Mouse (Mus musculus) MEL (cell line): ENCODE results near the gene Slc4a10. TPM values are rescaled to one million over a fixed set of nuclear protein-coding genes. Genes with fewer than 3 reads are reported as not detected.
"Not testable (repeated sequence)": the region's sequence is repeated elsewhere in the genome, so short reads cannot be mapped to it uniquely, and the experiment has no call there.

Source experiments
- DNase-seq: peaks from one replicate; pipeline ENCODE4 v3.0.0; 2011; ENCODE audit warnings: low read depth, low spot score
- H3K27ac ChIP-seq: 2 replicates; pipeline ENCODE4 v1.5.1; 2012; ENCODE audit warnings: low read depth, mild to moderate bottlenecking, control low read depth, low read length, moderate library complexity; ENCODE audit not compliant: control insufficient read depth
- H3K27me3 ChIP-seq, 2 experiments: fragments of 150-350 bp in 1 of 2; sonication (generic) in 1 of 2; 2 replicates each; pipeline ENCODE4 v1.6.1; 2012; ENCODE audit warnings: low read length in 2 of 2, mild to moderate bottlenecking in 2 of 2, improper control_type of control experiment in 1 of 2, moderate library complexity in 1 of 2; ENCODE audit not compliant: insufficient read depth in 2 of 2, control insufficient read depth in 1 of 2
- H3K36me3 ChIP-seq, 2 experiments: 2 replicates each; pipeline ENCODE4 v1.6.1; 2012 to 2014; ENCODE audit warnings: low read length in 2 of 2, improper control_type of control experiment in 1 of 2, inconsistent platforms in 1 of 2, mild to moderate bottlenecking in 1 of 2; ENCODE audit not compliant: insufficient read depth in 2 of 2, control insufficient read depth in 1 of 2
- H3K4me1 ChIP-seq, 2 experiments: fragments of 150-350 bp in 1 of 2; sonication (generic) in 1 of 2; 2 replicates each; pipeline ENCODE4 v1.6.1; 2012; ENCODE audit warnings: low read length in 2 of 2, improper control_type of control experiment in 1 of 2, mild to moderate bottlenecking in 1 of 2; ENCODE audit not compliant: insufficient read depth in 2 of 2, control insufficient read depth in 1 of 2
- H3K4me3 ChIP-seq, 2 experiments: fragments of 150-350 bp in 1 of 2; sonication (generic) in 1 of 2; 2 replicates each; pipeline ENCODE4 v1.5.1; 2012; ENCODE audit warnings: low read depth in 2 of 2, low read length in 2 of 2, mild to moderate bottlenecking in 2 of 2, moderate library complexity in 2 of 2, control low read depth in 1 of 2, improper control_type of control experiment in 1 of 2; ENCODE audit not compliant: control insufficient read depth in 1 of 2, insufficient read depth in 1 of 2
- H3K79me2 ChIP-seq: 2 replicates; pipeline ENCODE4 v1.6.1; 2012; ENCODE audit warnings: mild to moderate bottlenecking, low read length, moderate library complexity; ENCODE audit not compliant: control insufficient read depth, poor library complexity, insufficient read depth
- H3K9ac ChIP-seq: 2 replicates; pipeline ENCODE4 v1.6.1; 2012; ENCODE audit warnings: low read depth, mild to moderate bottlenecking, control low read depth, low read length, moderate library complexity; ENCODE audit not compliant: control insufficient read depth, poor library complexity, severe bottlenecking
- H3K9me3 ChIP-seq: fragments of 150-350 bp; sonication (generic); replicated peaks from 2 replicates; pipeline ENCODE4 v1.6.1; 2012; ENCODE audit warnings: mild to moderate bottlenecking, low read length, improper control_type of control experiment, moderate library complexity; ENCODE audit not compliant: insufficient read depth
- CHD2 ChIP-seq: IDR thresholded peaks from 2 replicates; pipeline ENCODE4 v1.6.1; 2011; ENCODE audit warnings: low read length, improper control_type of control experiment
- CTCF ChIP-seq, 3 experiments: IDR thresholded peaks in 2 of 3; conservative IDR thresholded peaks in 1 of 3; 2 replicates each; pipeline ENCODE4 v1.5.1; 2011 to 2012; ENCODE audit warnings: low read length in 3 of 3, low read depth in 2 of 3, mild to moderate bottlenecking in 2 of 3, improper control_type of control experiment in 1 of 3, inconsistent platforms in 1 of 3, mixed read lengths in 1 of 3, moderate library complexity in 1 of 3; ENCODE audit not compliant: control insufficient read depth in 1 of 3, insufficient read depth in 1 of 3, poor library complexity in 1 of 3, severe bottlenecking in 1 of 3
- ELF1 ChIP-seq: IDR thresholded peaks from 2 replicates; pipeline ENCODE4 v1.6.1; 2014; ENCODE audit warnings: low read depth, mild to moderate bottlenecking, inconsistent platforms, low read length, improper control_type of control experiment, moderate library complexity
- EP300 ChIP-seq, 2 experiments: IDR thresholded peaks; 2 replicates each; pipeline ENCODE4 v1.6.1; 2011; ENCODE audit warnings: improper control_type of control experiment in 2 of 2, low read length in 2 of 2, low read depth in 1 of 2, mild to moderate bottlenecking in 1 of 2
- ETS1 ChIP-seq: IDR thresholded peaks from 2 replicates; pipeline ENCODE4 v1.6.1; 2012; ENCODE audit warnings: low read depth, mild to moderate bottlenecking, inconsistent platforms, low read length, improper control_type of control experiment, moderate library complexity
- GABPA ChIP-seq: IDR thresholded peaks from 2 replicates; pipeline ENCODE4 v1.6.1; 2012; ENCODE audit warnings: low read depth, mild to moderate bottlenecking, inconsistent platforms, low read length, improper control_type of control experiment, moderate library complexity
- GATA1 ChIP-seq: IDR thresholded peaks from 2 replicates; pipeline ENCODE4 v1.6.1; 2011; ENCODE audit warnings: low read depth, low read length, improper control_type of control experiment
- HCFC1 ChIP-seq: IDR thresholded peaks from 2 replicates; pipeline ENCODE4 v1.6.1; 2012; ENCODE audit warnings: low read depth, mild to moderate bottlenecking, inconsistent platforms, low read length, improper control_type of control experiment, moderate library complexity
- KAT2A ChIP-seq: conservative IDR thresholded peaks from 2 replicates; pipeline ENCODE4 v1.6.1; 2012; ENCODE audit warnings: low read depth, low read length, improper control_type of control experiment, inconsistent platforms
- MAFK ChIP-seq: IDR thresholded peaks from 2 replicates; pipeline ENCODE4 v1.6.1; 2011; ENCODE audit warnings: low read depth, mild to moderate bottlenecking, low read length, improper control_type of control experiment, borderline replicate concordance
- NRF1 ChIP-seq: IDR thresholded peaks from 2 replicates; pipeline ENCODE4 v1.6.1; 2014; ENCODE audit warnings: low read depth, mild to moderate bottlenecking, inconsistent platforms, low read length, improper control_type of control experiment, moderate library complexity; ENCODE audit not compliant: poor library complexity, insufficient read depth, severe bottlenecking
- RAD21 ChIP-seq: IDR thresholded peaks from 2 replicates; pipeline ENCODE4 v1.6.1; 2011; ENCODE audit warnings: mild to moderate bottlenecking, low read depth, low read length, improper control_type of control experiment
- SIN3A ChIP-seq: IDR thresholded peaks from 2 replicates; pipeline ENCODE4 v1.6.1; 2012; ENCODE audit warnings: low read length, improper control_type of control experiment, inconsistent platforms
- SMC3 ChIP-seq: IDR thresholded peaks from 2 replicates; pipeline ENCODE4 v1.6.1; 2011; ENCODE audit warnings: low read depth, low read length, improper control_type of control experiment
- TAL1 ChIP-seq: IDR thresholded peaks from 2 replicates; pipeline ENCODE4 v1.6.1; 2012; ENCODE audit warnings: mild to moderate bottlenecking, inconsistent platforms, low read length, moderate library complexity, mixed read lengths
- TBP ChIP-seq: IDR thresholded peaks from 2 replicates; pipeline ENCODE4 v1.8.0; 2011; ENCODE audit warnings: low read depth, low read length, improper control_type of control experiment
- TCF12 ChIP-seq: IDR thresholded peaks from 2 replicates; pipeline ENCODE4 v1.6.1; 2014; ENCODE audit warnings: low read depth, mild to moderate bottlenecking, inconsistent platforms, low read length, improper control_type of control experiment, moderate library complexity
- USF2 ChIP-seq, 2 experiments: IDR thresholded peaks; 2 replicates each; pipeline ENCODE4 v1.6.1; 2011 to 2012; ENCODE audit warnings: improper control_type of control experiment in 2 of 2, low read length in 2 of 2, borderline replicate concordance in 1 of 2, inconsistent platforms in 1 of 2, low read depth in 1 of 2, mild to moderate bottlenecking in 1 of 2; ENCODE audit not compliant: insufficient read depth in 1 of 2
- ZKSCAN1 ChIP-seq: IDR thresholded peaks from 2 replicates; pipeline ENCODE4 v1.6.1; 2012; ENCODE audit warnings: low read depth, mild to moderate bottlenecking, inconsistent platforms, low read length, improper control_type of control experiment, moderate library complexity
- ZMIZ1 ChIP-seq: IDR thresholded peaks from 2 replicates; pipeline ENCODE4 v1.6.1; 2012; ENCODE audit warnings: low read depth, mild to moderate bottlenecking, inconsistent platforms, low read length, improper control_type of control experiment, moderate library complexity
- polyA plus RNA-seq, 2 experiments: library from polyadenylated mRNA; stranded (reverse) in 1 of 2; unstranded in 1 of 2; fragments of >175 nt in 1 of 2; fragments of >200 nt in 1 of 2; gene quantifications; 2 replicates each; pipeline versions ENCODE4 v1.2.1 to v1.2.4; 2012; ENCODE audit warnings: low replicate concordance in 2 of 2, low read depth in 1 of 2; ENCODE audit not compliant: insufficient read length in 2 of 2, insufficient read depth in 1 of 2, missing spikeins in 1 of 2
- total RNA-seq: library from RNA; depleted of rRNA; stranded (reverse); fragments of 300-350 nt; gene quantifications from 2 replicates; pipeline ENCODE4 v1.2.3, GENCODE M21; 2012; rRNA removed

Slc4a10 gene
- total RNA-seq: not detected in 2 replicates
- under 1 TPM in 1 of 2 experiments, not detected in 1; 0.08 TPM for polyA plus RNA-seq

DNA sequence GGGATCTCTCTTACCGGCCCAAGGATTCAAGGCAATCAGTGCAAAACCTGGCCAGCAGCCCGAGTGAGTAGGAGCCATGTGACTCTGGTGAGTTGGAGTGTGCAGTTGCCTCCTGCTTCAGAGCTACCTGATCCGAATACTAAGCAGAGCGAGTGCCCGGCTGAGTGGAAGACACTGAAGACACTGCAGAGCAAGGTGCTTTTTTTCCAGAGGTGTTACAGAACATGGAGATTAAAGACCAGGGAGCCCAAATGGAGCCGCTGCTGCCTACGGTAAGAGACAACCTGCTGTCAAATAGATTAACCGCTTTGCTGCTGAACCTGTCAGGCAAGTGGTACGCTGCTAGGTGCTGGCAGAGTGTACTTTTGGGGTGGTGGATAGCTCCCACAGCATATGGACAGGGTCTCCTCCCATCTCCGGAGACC, at the start of gene Slc4a10:
TSS of gene Slc4a10 (plus strand) at position 42 of the 425 bp plus-strand sequence.
- Histone ChIP-seq H3K4me1 (no peaks in the 10 kb centered on the region), H3K79me2 (no peaks in the 10 kb centered on the region), H3K27ac (no peak within 1 kb of the TSS), H3K27me3 (peaks cover 0 to 1% of the 10 kb centered on the region in 2 experiments; a peak in 2 of 4 replicates), H3K9ac (no peak within 1 kb of the TSS), H3K4me3 (no peak within 1 kb of the TSS), H3K36me3 (no peaks in the 10 kb centered on the region), H3K9me3 (no peaks in the 10 kb centered on the region)
- TF ChIP-seq ZKSCAN1: no peak
- TF ChIP-seq NRF1: no peak
- no peak for TF ChIP-seq GATA1
- no peak for TF ChIP-seq EP300 (IDR thresholded peaks at IDR 0.05; ENCODE audit: low read depth in 1 of 2, low read length in 2 of 2)
- no peak for TF ChIP-seq ZMIZ1
- no peak for TF ChIP-seq TBP
- no peak for TF ChIP-seq USF2 (IDR thresholded peaks at IDR 0.05; ENCODE audit: borderline replicate concordance in 1 of 2, insufficient read depth in 1 of 2, low read depth in 1 of 2, low read length in 2 of 2)
- no peak for TF ChIP-seq CHD2
- TF ChIP-seq TAL1: no peak
- TF ChIP-seq GABPA: no peak
- TF ChIP-seq TCF12: no peak
- no peak for TF ChIP-seq SMC3
- TF ChIP-seq RAD21: no peak
- no peak for TF ChIP-seq MAFK
- no peak for TF ChIP-seq HCFC1
- no peak for TF ChIP-seq ETS1
- no peak for TF ChIP-seq KAT2A
- no peak for TF ChIP-seq SIN3A
- no peak for TF ChIP-seq CTCF (IDR thresholded peaks at IDR 0.05 in 2 of 3, conservative IDR thresholded peaks at IDR 0.05 in 1 of 3; ENCODE audit: control insufficient read depth in 1 of 3, insufficient read depth in 1 of 3, low read depth in 2 of 3, low read length in 3 of 3, poor library complexity in 1 of 3, severe bottlenecking in 1 of 3)
- no peak for TF ChIP-seq ELF1
- DNase-seq: no peak

DNA sequence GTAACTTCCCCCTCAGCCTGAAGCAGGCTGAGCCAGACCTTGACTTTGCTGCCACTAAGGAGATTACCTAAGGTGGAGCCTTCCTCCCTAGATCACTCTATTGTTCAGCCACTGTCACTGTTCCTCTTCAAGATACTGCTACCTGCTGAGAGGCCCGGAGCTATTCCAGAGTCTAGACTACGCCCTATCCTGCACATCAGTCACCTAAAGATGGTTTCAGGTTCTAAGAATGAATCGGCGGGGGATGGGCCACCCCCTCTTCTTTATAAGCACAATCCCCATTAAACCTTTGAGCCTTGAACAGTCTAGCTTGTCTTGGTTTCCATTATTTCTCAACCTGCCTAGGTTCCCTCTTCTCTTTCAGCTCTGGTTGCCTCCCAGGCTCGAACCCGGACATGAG, 45.0 kb upstream of the Slc4a10 start:
- DNase-seq, H3K27me3 ChIP-seq, H3K9me3 ChIP-seq, H3K79me2 ChIP-seq, H3K4me1 ChIP-seq, H3K27ac ChIP-seq, H3K9ac ChIP-seq, H3K4me3 ChIP-seq, H3K36me3 ChIP-seq: not testable (repeated sequence)
